Mouse (Mus musculus) stomach, postnatal 0 days (tissue): ENCODE results near the gene Meis3. TPM values are rescaled to one million over a fixed set of nuclear protein-coding genes. Genes with fewer than 3 reads are reported as not detected.

Experiments
- ATAC-seq: fragments of 200-750 bp; cut with Nextera tagmentation; 2 replicates; pipeline ENCODE4 v1.8.0; 2017; ENCODE audit not compliant: low FRiP score, low TSS enrichment
- DNase-seq: peaks from one replicate; pipeline ENCODE4 v3.0.0-alpha.2; 2016; ENCODE audit warnings: low spot score
- H3K27ac ChIP-seq: fragments of 300-500 bp; sonication (generic); replicated peaks from 2 replicates; pipeline ENCODE4 v1.5.1; 2014; ENCODE audit warnings: mild to moderate bottlenecking, control low read depth
- H3K27me3 ChIP-seq: fragments of 300-500 bp; sonication (generic); 2 replicates; pipeline ENCODE4 v1.6.1; 2014; ENCODE audit warnings: low read length; ENCODE audit not compliant: control insufficient read depth, insufficient read depth
- H3K36me3 ChIP-seq: fragments of 300-500 bp; sonication (generic); 2 replicates; pipeline ENCODE4 v1.6.1; 2014; ENCODE audit warnings: low read length, mixed read lengths; ENCODE audit not compliant: control insufficient read depth, insufficient read depth
- H3K4me1 ChIP-seq: fragments of 300-500 bp; sonication (generic); replicated peaks from 2 replicates; pipeline ENCODE4 v1.6.1; 2014; ENCODE audit warnings: antibody characterized with exemption; ENCODE audit not compliant: control insufficient read depth, insufficient read depth
- H3K4me2 ChIP-seq: fragments of 300-500 bp; sonication (generic); replicated peaks from 2 replicates; pipeline ENCODE4 v1.6.1; 2014; ENCODE audit warnings: low read depth, mild to moderate bottlenecking, control low read depth, moderate library complexity
- H3K4me3 ChIP-seq: fragments of 300-500 bp; sonication (generic); 2 replicates; pipeline ENCODE4 v1.5.1; 2014; ENCODE audit warnings: low read depth, low read length, control low read depth
- H3K9ac ChIP-seq: fragments of 300-500 bp; sonication (generic); 2 replicates; pipeline ENCODE4 v1.6.1; 2014; ENCODE audit warnings: mild to moderate bottlenecking, low read length, control low read depth, mixed read lengths
- H3K9me3 ChIP-seq: fragments of 300-500 bp; sonication (generic); 2 replicates; pipeline ENCODE4 v1.6.1; 2016; ENCODE audit warnings: low read length; ENCODE audit not compliant: control insufficient read depth
- CTCF ChIP-seq: IDR thresholded peaks from 2 replicates; pipeline ENCODE4 v1.5.1; 2016; ENCODE audit warnings: antibody characterized with exemption, low read depth, mild to moderate bottlenecking, moderate library complexity
- EP300 ChIP-seq: optimal IDR thresholded peaks from 2 replicates; pipeline ENCODE3; 2016; ENCODE audit warnings: antibody characterized with exemption
- WGBS: fragments of 180-500 bp; shearing (Covaris S2); extraction: QIAGEN DNeasy Blood & Tissue Kit; methylation state at CpG from one replicate; pipeline ENCODE4 v1.1.7; 2014; 5-methylcytosine and 5-hydroxymethylcytosine counted together
- polyA plus RNA-seq: library from polyadenylated mRNA; unstranded; fragments of >200 nt; fragmentation: Nextera tagmentation; extraction: Ambion mirVana; gene quantifications from 2 replicates; pipeline ENCODE4 v1.2.1, GENCODE M21; 2015

Meis3 gene
- polyA plus RNA-seq, 1 experiment from 2014 or later: 10.9 TPM

DNA sequence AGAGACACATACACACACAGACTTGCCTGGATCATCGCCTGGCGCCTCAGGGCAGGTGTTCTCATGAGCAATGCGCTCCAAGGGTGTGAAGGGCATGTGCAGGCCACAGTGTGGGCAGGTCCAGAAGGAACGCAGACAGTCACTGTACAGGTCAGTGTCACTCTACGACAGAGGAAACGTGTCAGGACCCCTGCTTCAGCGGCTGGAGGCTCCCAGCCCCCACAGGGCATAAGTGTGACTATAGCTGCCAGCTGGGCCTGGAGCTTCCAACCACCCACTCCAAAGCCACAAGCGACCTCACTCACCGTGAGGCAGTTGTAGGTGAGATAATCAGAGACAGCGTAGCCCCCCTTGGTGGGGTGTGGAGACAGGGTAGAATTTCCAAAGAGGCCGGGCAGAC lies 23.6 kb downstream of the Meis3 start:
- Histone ChIP-seq H3K4me3 (no peak overlapping the region), H3K36me3 (peaks cover 13% of the 10 kb centered on the region), H3K27me3 (no peaks in the 10 kb centered on the region), H3K9me3 (no peaks in the 10 kb centered on the region), H3K4me1 (no peaks in the 10 kb centered on the region), H3K4me2 (no peak overlapping the region), H3K9ac (no peak overlapping the region), H3K27ac (no peak overlapping the region)
- 89% methylated on average over 11 of the region's 11 CpGs for WGBS
- TF ChIP-seq CTCF (no peak), EP300 (no peak)
- ATAC-seq: no peak
- no peak for DNase-seq

DNA sequence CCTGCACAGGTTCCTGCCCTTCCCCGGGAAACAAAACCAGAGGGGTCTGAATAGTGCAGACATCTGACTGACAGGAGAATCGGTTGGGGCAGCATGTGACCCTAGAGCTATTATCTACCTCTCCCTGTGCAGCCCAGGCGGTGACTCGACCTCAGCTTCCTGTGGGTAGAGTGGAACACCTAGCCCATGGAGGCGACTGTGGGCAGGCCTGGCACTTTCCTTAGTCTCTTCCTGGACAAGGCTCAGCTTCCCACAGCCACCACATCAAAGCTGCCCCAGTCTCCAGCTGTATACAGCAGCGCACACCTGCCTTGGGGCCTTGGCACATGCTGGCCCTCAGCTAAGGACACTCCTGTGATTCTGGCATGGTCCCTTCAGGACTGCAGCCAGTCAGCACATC lies 26.2 kb downstream of the Meis3 start:
- no peak overlapping the region for H3K4me2 ChIP-seq
- H3K9ac ChIP-seq: no peak overlapping the region
- TF ChIP-seq EP300 (no peak), CTCF (no peak)
- H3K27ac ChIP-seq: no peak overlapping the region
- no peak for DNase-seq
- WGBS: 73% methylated on average over 6 of the region's 6 CpGs
- no peaks in the 10 kb centered on the region for H3K9me3 ChIP-seq
- no peak for ATAC-seq
- no peak overlapping the region for H3K4me3 ChIP-seq
- H3K36me3 ChIP-seq: peaks cover 18% of the 10 kb centered on the region
- no peaks in the 10 kb centered on the region for H3K4me1 ChIP-seq
- no peaks in the 10 kb centered on the region for H3K27me3 ChIP-seq

DNA sequence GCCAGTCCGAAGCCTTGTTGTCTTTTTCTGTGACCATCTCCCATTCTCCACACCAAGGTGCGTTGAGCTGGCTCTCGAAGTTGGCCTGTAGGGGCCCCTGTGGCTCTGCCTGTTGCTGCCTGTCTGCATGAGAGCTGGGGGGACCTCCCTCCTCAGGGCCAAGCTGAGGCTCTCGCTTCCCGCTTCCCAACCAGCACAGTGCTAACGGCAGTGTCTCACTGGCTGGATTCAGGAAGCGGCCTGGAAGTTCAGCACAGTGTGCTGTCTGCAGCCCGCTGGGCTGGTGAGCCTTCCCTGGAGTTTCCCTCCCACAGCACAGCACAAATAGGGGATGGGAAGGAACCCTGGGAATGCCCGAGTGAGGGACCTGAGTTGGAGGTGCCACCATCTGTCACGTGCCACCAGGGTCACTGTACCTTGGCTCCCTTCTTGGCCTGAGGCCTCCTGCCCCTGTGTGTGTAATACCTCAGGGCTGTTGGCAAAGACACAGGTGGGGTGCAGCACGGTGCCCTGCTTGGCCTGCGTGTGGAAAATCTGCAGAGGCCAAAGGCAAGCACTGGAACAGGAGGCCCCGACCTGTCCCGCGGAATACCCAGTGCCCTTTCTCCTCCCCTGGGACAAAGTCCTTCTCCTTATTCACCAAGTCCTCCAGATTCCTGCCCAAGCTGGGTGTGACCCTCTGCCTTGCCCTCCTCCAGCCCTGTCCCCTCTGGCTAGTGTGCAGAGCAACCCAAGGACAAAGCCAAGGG lies 28.0 kb downstream of the Meis3 start:
- 82% methylated on average over 15 of the region's 15 CpGs for WGBS
- Histone ChIP-seq H3K9me3 (no peaks in the 10 kb centered on the region), H3K27me3 (no peaks in the 10 kb centered on the region), H3K4me3 (no peak overlapping the region), H3K36me3 (peaks cover 15% of the 10 kb centered on the region), H3K4me2 (no peak overlapping the region), H3K27ac (no peak overlapping the region), H3K9ac (no peak overlapping the region), H3K4me1 (no peaks in the 10 kb centered on the region)
- DNase-seq (no peak), ATAC-seq (no peak)
- TF ChIP-seq EP300 (no peak), CTCF (no peak)

DNA sequence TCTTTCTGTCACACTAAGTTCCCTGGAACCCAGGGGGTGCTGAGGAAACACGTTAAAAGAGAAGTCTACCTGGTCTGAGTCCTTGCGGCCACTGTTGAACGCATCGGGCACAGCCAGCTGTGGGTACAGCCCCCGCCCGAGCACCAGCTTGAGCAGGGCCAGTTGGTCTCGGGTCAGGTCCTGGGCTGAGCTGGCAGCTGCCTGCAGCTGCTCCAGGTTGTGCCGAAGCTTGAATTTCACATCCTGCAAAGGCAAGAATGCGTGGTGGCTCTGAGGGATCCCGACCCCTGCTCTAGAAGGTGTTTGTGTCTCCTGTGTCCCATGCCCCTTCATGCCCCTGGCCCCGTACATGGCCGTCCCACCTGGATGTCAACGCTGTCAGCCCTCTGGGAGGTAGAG lies 28.6 kb downstream of the Meis3 start:
- Histone ChIP-seq H3K36me3 (peaks cover 14% of the 10 kb centered on the region), H3K9ac (no peak overlapping the region), H3K4me2 (no peak overlapping the region), H3K27me3 (no peaks in the 10 kb centered on the region), H3K4me3 (no peak overlapping the region), H3K27ac (no peak overlapping the region), H3K4me1 (no peaks in the 10 kb centered on the region), H3K9me3 (no peaks in the 10 kb centered on the region)
- DNase-seq (no peak), ATAC-seq (no peak)
- WGBS: 89% methylated on average over 13 of the region's 13 CpGs
- no peak for TF ChIP-seq CTCF
- no peak for TF ChIP-seq EP300

DNA sequence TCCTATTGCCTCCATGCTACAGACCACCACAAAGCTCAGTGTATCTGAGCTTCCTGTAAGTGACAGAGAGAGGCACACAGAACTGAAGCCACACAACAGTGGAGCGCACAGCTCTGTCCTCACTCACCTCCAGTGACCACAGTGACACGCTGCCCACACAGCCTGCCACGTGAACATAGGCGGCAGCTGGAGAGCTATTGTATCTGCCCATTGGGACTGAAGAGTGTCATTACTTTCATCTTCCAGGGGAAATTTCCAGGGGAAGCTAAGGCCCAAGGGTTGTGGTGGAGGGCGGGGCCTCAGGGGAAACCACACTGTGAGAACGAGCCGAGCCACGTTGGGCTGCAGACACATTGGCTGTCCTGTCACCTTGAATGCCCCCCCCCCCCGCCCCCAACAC lies 29.9 kb downstream of the Meis3 start:
- Histone ChIP-seq H3K27me3 (no peaks in the 10 kb centered on the region), H3K4me2 (no peak overlapping the region), H3K27ac (no peak overlapping the region), H3K9me3 (no peaks in the 10 kb centered on the region), H3K4me1 (no peaks in the 10 kb centered on the region), H3K4me3 (no peak overlapping the region), H3K36me3 (peaks cover 12% of the 10 kb centered on the region), H3K9ac (no peak overlapping the region)
- ATAC-seq (no peak), DNase-seq (no peak)
- no peak for TF ChIP-seq CTCF
- no peak for TF ChIP-seq EP300
- WGBS: 92% methylated on average over 6 of the region's 9 CpGs

DNA sequence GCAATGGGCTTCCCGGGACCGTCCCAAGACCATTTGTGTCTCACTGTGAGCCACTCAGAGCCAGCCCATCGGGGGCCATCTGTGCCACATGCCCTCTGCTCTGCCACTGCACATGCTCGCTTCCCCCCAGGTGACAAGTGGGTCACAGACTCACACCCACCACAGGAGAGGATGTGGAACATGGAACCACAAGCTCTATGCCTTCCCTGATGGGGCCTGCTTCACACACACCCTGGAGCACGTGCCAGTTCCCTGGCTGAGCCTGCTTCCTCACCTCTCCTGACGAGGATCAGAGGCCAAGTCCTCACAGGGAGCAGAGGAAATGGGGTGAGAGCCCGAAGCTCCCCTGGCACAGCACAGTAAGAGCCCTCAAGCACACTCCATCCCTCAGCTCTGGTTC lies 32.2 kb downstream of the Meis3 start:
- TF ChIP-seq CTCF (no peak), EP300 (no peak)
- H3K27ac ChIP-seq: peak overlapping the region; percentile 30; the same call in 1 of the 2 replicates
- H3K9me3 ChIP-seq: no peaks in the 10 kb centered on the region
- no peaks in the 10 kb centered on the region for H3K27me3 ChIP-seq
- no peak for DNase-seq
- no peaks in the 10 kb centered on the region for H3K4me1 ChIP-seq
- peaks cover 14% of the 10 kb centered on the region for H3K36me3 ChIP-seq
- ATAC-seq: no peak
- no peak overlapping the region for H3K9ac ChIP-seq
- no peak overlapping the region for H3K4me3 ChIP-seq
- no peak overlapping the region for H3K4me2 ChIP-seq
- WGBS: 87% methylated on average over 7 of the region's 7 CpGs
